Mouse (Mus musculus) heart, postnatal 0 days (tissue): ENCODE results near the gene Elovl7. TPM values are rescaled to one million over a fixed set of nuclear protein-coding genes. Genes with fewer than 3 reads are reported as not detected.

Experiments
- ATAC-seq: fragments of 200-750 bp; cut with Nextera tagmentation; 2 replicates; pipeline ENCODE4 v1.8.0; 2017; ENCODE audit warnings: low read depth, moderate number of reproducible peaks, moderate library complexity; ENCODE audit not compliant: insufficient read depth
- DNase-seq: peaks from one replicate; pipeline ENCODE4 v3.0.0-alpha.2; 2016; ENCODE audit warnings: low spot score
- H3K27ac ChIP-seq: fragments of 300-500 bp; sonication (generic); 2 replicates; pipeline ENCODE4 v1.5.1; 2014; ENCODE audit warnings: low read depth, mild to moderate bottlenecking
- H3K27me3 ChIP-seq: fragments of 300-500 bp; sonication (generic); 2 replicates; pipeline ENCODE4 v1.6.1; 2014; ENCODE audit warnings: low read length, mixed read lengths; ENCODE audit not compliant: control insufficient read depth, insufficient read depth
- H3K36me3 ChIP-seq: fragments of 300-500 bp; sonication (generic); replicated peaks from 2 replicates; pipeline ENCODE4 v1.6.1; 2014; ENCODE audit warnings: low read length, mixed read lengths; ENCODE audit not compliant: control insufficient read depth, insufficient read depth
- H3K4me1 ChIP-seq: fragments of 300-500 bp; sonication (generic); 2 replicates; pipeline ENCODE4 v1.6.1; 2014; ENCODE audit warnings: antibody characterized with exemption; ENCODE audit not compliant: control insufficient read depth, insufficient read depth
- H3K4me2 ChIP-seq: fragments of 300-500 bp; sonication (generic); 2 replicates; pipeline ENCODE4 v1.6.1; 2014; ENCODE audit warnings: low read depth, mild to moderate bottlenecking, low read length, moderate library complexity
- H3K4me3 ChIP-seq: fragments of 300-500 bp; sonication (generic); 2 replicates; pipeline ENCODE4 v1.5.1; 2014; ENCODE audit warnings: low read depth, low read length
- H3K9ac ChIP-seq: fragments of 300-500 bp; sonication (generic); replicated peaks from 2 replicates; pipeline ENCODE4 v1.6.1; 2014; ENCODE audit warnings: low read depth, low read length, mixed read lengths
- H3K9me3 ChIP-seq: fragments of 300-500 bp; sonication (generic); replicated peaks from 2 replicates; pipeline ENCODE4 v1.6.1; 2016; ENCODE audit warnings: low read length; ENCODE audit not compliant: control insufficient read depth
- CTCF ChIP-seq: IDR thresholded peaks from 2 replicates; pipeline ENCODE4 v1.5.1; 2016; ENCODE audit warnings: antibody characterized with exemption, control low read depth, low read depth
- EP300 ChIP-seq: IDR thresholded peaks from 2 replicates; pipeline ENCODE4 v1.6.1; 2016; ENCODE audit warnings: antibody characterized with exemption, low read depth
- WGBS: fragments of 180-500 bp; shearing (Covaris S2); extraction: QIAGEN DNeasy Blood & Tissue Kit; methylation state at CpG from one replicate; pipeline ENCODE4 v1.1.7; 2014; 5-methylcytosine and 5-hydroxymethylcytosine counted together
- polyA plus RNA-seq: library from polyadenylated mRNA; unstranded; fragments of >200 nt; fragmentation: Nextera tagmentation; extraction: Ambion mirVana; gene quantifications from 2 replicates; pipeline ENCODE4 v1.2.1, GENCODE M21; 2015
- total RNA-seq: library from RNA; depleted of rRNA; stranded (reverse); fragments of >200 nt; gene quantifications from 2 replicates; pipeline ENCODE4 v1.2.3, GENCODE M21; 2014; ENCODE audit warnings: low replicate concordance

The Elovl7 gene
- total and polyA plus RNA-seq, 2 experiments from 2014 or later: 0.95 to 1.8 TPM

GRCm38 (mm10) chr13:108267841-108268634, 53.8 kb downstream of the Elovl7 start:
- no peak overlapping the region for H3K27ac ChIP-seq
- no peaks in the 10 kb centered on the region for H3K27me3 ChIP-seq
- no peaks in the 10 kb centered on the region for H3K9me3 ChIP-seq
- DNase-seq (no peak), ATAC-seq (no peak)
- WGBS: 64% methylated on average over 9 of the region's 9 CpGs
- H3K4me2 ChIP-seq: no peak overlapping the region
- no peak overlapping the region for H3K4me3 ChIP-seq
- no peaks in the 10 kb centered on the region for H3K36me3 ChIP-seq
- no peaks in the 10 kb centered on the region for H3K4me1 ChIP-seq
- TF ChIP-seq EP300 (no peak), CTCF (no peak)
- H3K9ac ChIP-seq: no peak overlapping the region

- no peak overlapping the region for H3K27ac ChIP-seq
- no peak overlapping the region for H3K9ac ChIP-seq
- ATAC-seq (no peak), DNase-seq (no peak)
- no peaks in the 10 kb centered on the region for H3K4me1 ChIP-seq
- H3K36me3 ChIP-seq: no peaks in the 10 kb centered on the region
- no peaks in the 10 kb centered on the region for H3K9me3 ChIP-seq
- H3K4me2 ChIP-seq: no peak overlapping the region
- H3K4me3 ChIP-seq: no peak overlapping the region
- TF ChIP-seq CTCF (no peak), EP300 (no peak)
- H3K27me3 ChIP-seq: 0 out of 2 replicates have a peak, but pooled peaks cover 3% of the 10 kb centered on the region
- 49% methylated on average over 7 of the region's 7 CpGs for WGBS
These were observed 57.4 kb downstream of the Elovl7 start for GRCm38 (mm10) chr13:108271458-108272148.

GRCm38 (mm10) chr13:108272332-108272731, 58.1 kb downstream of the Elovl7 start:
- Histone ChIP-seq H3K9me3 (no peaks in the 10 kb centered on the region), H3K27ac (no peak overlapping the region), H3K4me1 (no peaks in the 10 kb centered on the region), H3K4me2 (no peak overlapping the region), H3K4me3 (no peak overlapping the region), H3K27me3 (0 out of 2 replicates have a peak, but pooled peaks cover 3% of the 10 kb centered on the region), H3K36me3 (no peaks in the 10 kb centered on the region), H3K9ac (no peak overlapping the region)
- TF ChIP-seq CTCF (no peak), EP300 (no peak)
- no peak for DNase-seq
- WGBS: 67% methylated on average over 8 of the region's 8 CpGs
- no peak for ATAC-seq

GRCm38 (mm10) chr13:108273034-108273433, 58.8 kb downstream of the Elovl7 start:
- Histone ChIP-seq H3K4me2 (no peak overlapping the region), H3K36me3 (no peaks in the 10 kb centered on the region)
- 51% methylated on average over 15 of the region's 15 CpGs for WGBS

GRCm38 (mm10) chr13:108273456-108273855, 59.3 kb downstream of the Elovl7 start:
- 47% methylated on average over 5 of the region's 5 CpGs for WGBS
- Histone ChIP-seq H3K9ac (no peak overlapping the region), H3K4me1 (no peaks in the 10 kb centered on the region), H3K36me3 (no peaks in the 10 kb centered on the region), H3K27me3 (0 out of 2 replicates have a peak, but pooled peaks cover 3% of the 10 kb centered on the region), H3K4me2 (no peak overlapping the region), H3K4me3 (no peak overlapping the region), H3K9me3 (no peaks in the 10 kb centered on the region), H3K27ac (no peak overlapping the region)
- no peak for ATAC-seq
- no peak for TF ChIP-seq CTCF
- no peak for TF ChIP-seq EP300
- DNase-seq: no peak

More at GRCm38 (mm10) chr13:108273034-108273433, 58.8 kb downstream of the Elovl7 start:
- DNase-seq (no peak), ATAC-seq (no peak)
- Histone ChIP-seq H3K27ac (no peak overlapping the region), H3K4me3 (no peak overlapping the region), H3K9ac (no peak overlapping the region), H3K9me3 (no peaks in the 10 kb centered on the region), H3K27me3 (0 out of 2 replicates have a peak, but pooled peaks cover 3% of the 10 kb centered on the region), H3K4me1 (no peaks in the 10 kb centered on the region)
- TF ChIP-seq EP300 (no peak), CTCF (no peak)
